Mouse (Mus musculus) G1E (cell line): ENCODE data around the gene Cables2.

Experiments
- CTCF ChIP-seq: IDR thresholded peaks from 2 replicates; pipeline ENCODE4 v1.5.1; 2012; ENCODE audit warnings: low read depth, low read length, inconsistent platforms, mixed read lengths
- GATA1 ChIP-seq: IDR thresholded peaks from 2 replicates; pipeline ENCODE4 v1.6.1; 2012; ENCODE audit warnings: borderline replicate concordance, low read length, inconsistent platforms, mixed read lengths
- GATA2 ChIP-seq: IDR thresholded peaks from 2 replicates; pipeline ENCODE4 v1.6.1; 2012; ENCODE audit warnings: low read depth, low read length, inconsistent platforms, borderline replicate concordance
- TAL1 ChIP-seq: conservative IDR thresholded peaks from 2 replicates; pipeline ENCODE4 v1.6.1; 2012; ENCODE audit warnings: low read depth, low read length, inconsistent platforms, mixed read lengths

DNA sequence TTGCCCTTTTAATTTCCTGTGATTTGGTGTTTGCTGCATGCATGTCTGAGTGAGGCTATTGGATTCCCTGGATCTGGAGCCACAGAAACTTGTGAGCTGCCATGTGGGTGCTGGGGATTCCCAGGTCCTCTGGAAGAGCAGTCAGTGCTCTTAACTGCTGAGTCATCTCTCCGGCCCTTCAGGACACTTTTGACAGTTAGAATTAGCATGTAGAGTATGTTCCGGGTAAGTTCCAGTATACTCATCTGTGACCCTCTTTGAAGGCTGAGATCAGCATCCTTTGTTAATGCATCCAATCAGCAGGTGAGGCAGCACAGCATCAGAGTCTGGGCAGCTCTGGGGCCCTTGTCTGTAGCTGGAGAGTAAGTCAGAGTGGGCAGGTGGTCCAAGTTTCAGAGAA is 27.0 kb upstream of the Cables2 start:
- TF ChIP-seq CTCF, result no peak
- TF ChIP-seq GATA1, result no peak
- no peak for TF ChIP-seq TAL1
- no peak for TF ChIP-seq GATA2
